In genomic region chr6:43265363-43266041, GRCm38 (mm10) we compare ENCODE assay signal across 9 mouse cellular contexts. TPM values are rescaled to one million over a fixed set of nuclear protein-coding genes. Genes with fewer than 3 reads are reported as not detected.
DNase-seq lines count a peak whose midpoint lies in the region; ATAC-seq lines count a peak whose summit lies in the region.
"Had no signal": no experiment of that assay in that cellular context is flagged by ENCODE, and none has a peak within 500 bp of the region (broad histone marks: within the 10 kb centered on the region; RNA-seq: fewer than 3 reads in every experiment).

TSS of gene Arhgef5 (plus strand) at chr6:43265582.

- DNase-seq in cerebellum, postnatal 10 days, result peak; percentile 32 to 33
- DNase-seq in cerebellum, adult 8-10 months, result no peak
- peak; percentile 50 for DNase-seq in embryo, embryonic 9.5 days (ENCODE audit: extremely low spot score)
- DNase-seq in lung, postnatal 25 days (ENCODE audit: low spot score), result peak; percentile 89
- peak; percentile 30 for DNase-seq in retina, postnatal 1 day
- DNase-seq in layer of hippocampus, adult 8-10 months (ENCODE audit: low spot score in 2 of 2), result no peak

- H3K27ac ChIP-seq in heart, embryonic 14.5 days (replicated peaks in 1 of 2; ENCODE audit: control insufficient read depth in 1 of 2, insufficient read depth in 1 of 2, low read depth in 2 of 2, low read length in 2 of 2), result peak within 1 kb of the TSS; percentile 63 to 78
- H3K27ac ChIP-seq in kidney, embryonic 16.5 days (ENCODE audit: low read length), result peak within 1 kb of the TSS; percentile 87

- ATAC-seq in heart, embryonic 14.5 days (ENCODE audit: insufficient number of reproducible peaks, insufficient read depth, low FRiP score, low read depth), result peak; percentile 49
- peak; percentile 94 for ATAC-seq in kidney, embryonic 16.5 days (ENCODE audit: low FRiP score, low TSS enrichment)

- H3K9me3 ChIP-seq in heart, embryonic 14.5 days (ENCODE audit: control insufficient read depth, low read length), result no peaks in the 10 kb centered on the region
- no peaks in the 10 kb centered on the region for H3K9me3 ChIP-seq in kidney, embryonic 16.5 days (ENCODE audit: low read length)
- H3K9me3 ChIP-seq: G1E had no signal

- peak within 1 kb of the TSS; percentile 75 to 80 for H3K4me3 ChIP-seq in heart, embryonic 14.5 days (ENCODE audit: control insufficient read depth in 1 of 2, insufficient read depth in 1 of 2, low read depth in 1 of 2, low read length in 2 of 2)
- peak within 1 kb of the TSS; percentile 77 for H3K4me3 ChIP-seq in kidney, embryonic 16.5 days (ENCODE audit: low read length)

- WGBS in heart, embryonic 14.5 days, result 0% methylated on average over 37 of the region's 48 CpGs
- under 1% methylated on average over 44 of the region's 48 CpGs for WGBS in kidney, embryonic 16.5 days

- H3K4me1 ChIP-seq in heart, embryonic 14.5 days (ENCODE audit: control insufficient read depth in 2 of 2, insufficient read depth in 2 of 2, low read length in 2 of 2), result no peaks in the 10 kb centered on the region; a peak in 2 of 4 replicates
- H3K4me1 ChIP-seq in kidney, embryonic 16.5 days (ENCODE audit: insufficient read depth, low read length), result peaks cover 15% of the 10 kb centered on the region

- peak within 1 kb of the TSS; percentile 81 for H3K4me2 ChIP-seq in heart, embryonic 14.5 days (ENCODE audit: low read length)
- H3K4me2 ChIP-seq in kidney, embryonic 16.5 days (replicated peaks; ENCODE audit: low read depth, low read length), result peak within 1 kb of the TSS; percentile 73

- no peaks in the 10 kb centered on the region for H3K36me3 ChIP-seq in heart, embryonic 14.5 days (ENCODE audit: control insufficient read depth, insufficient read depth, low read length)
- no peaks in the 10 kb centered on the region for H3K36me3 ChIP-seq in kidney, embryonic 16.5 days (ENCODE audit: insufficient read depth, low read length)
- H3K36me3 ChIP-seq: G1E had no signal

- H3K9ac ChIP-seq in heart, embryonic 14.5 days (ENCODE audit: low read length), result peak within 1 kb of the TSS; percentile 83
- H3K9ac ChIP-seq in kidney, embryonic 16.5 days (replicated peaks; ENCODE audit: low read length), result peak within 1 kb of the TSS; percentile 94

- no peaks in the 10 kb centered on the region for H3K27me3 ChIP-seq in heart, embryonic 14.5 days (ENCODE audit: control insufficient read depth, insufficient read depth, low read length)
- no peaks in the 10 kb centered on the region for H3K27me3 ChIP-seq in kidney, embryonic 16.5 days (ENCODE audit: insufficient read depth, low read length)

RNA-seq across cellular contexts. Expression of gene Arhgef5, which starts in this region (rescaled TPM):
- 6.9 and 7.1 TPM in 2 replicates for polyA plus RNA-seq in heart, embryonic 14.5 days (2014; fragmentation: Nextera tagmentation; extraction: Ambion mirVana)
- 17.0 and 19.2 TPM in 2 replicates for polyA plus RNA-seq in kidney, embryonic 16.5 days (2015; fragmentation: Nextera tagmentation; extraction: Ambion mirVana)
- total RNA-seq in layer of hippocampus, adult 8-10 months (2022), result 1 to 10 TPM; 2.2 to 2.9 (median 2.5) TPM
- polyA plus RNA-seq: G1E had no signal

Comparison
In these comparisons a context has a peak if more than half of its experiments do, and no peak if none do; other contexts are left out.
1. DNase-seq: peak in cerebellum, postnatal 10 days (2 of 2), embryo, embryonic 9.5 days (single experiment), lung, postnatal 25 days (single experiment) and retina, postnatal 1 day (single experiment); none in cerebellum, adult 8-10 months (single experiment) and layer of hippocampus, adult 8-10 months (0 of 2).